Mouse (Mus musculus) E14TG2a.4 (cell line): ENCODE results near the gene Nfkb2.

Experiments used
- CTCF ChIP-seq: conservative IDR thresholded peaks from 2 replicates; pipeline ENCODE4 v1.5.1; 2014; ENCODE audit warnings: low read length
- NANOG ChIP-seq: IDR thresholded peaks from 2 replicates; pipeline ENCODE4 v1.6.1; 2014; ENCODE audit warnings: borderline replicate concordance, low read length, mixed read lengths
- POU5F1 ChIP-seq: IDR thresholded peaks from 2 replicates; pipeline ENCODE4 v1.6.1; 2014; ENCODE audit warnings: low read length, borderline replicate concordance

GRCm38 (mm10) chr19:46315752-46316610, 11.9 kb downstream of the Nfkb2 start:
- TF ChIP-seq CTCF = no peak
- TF ChIP-seq POU5F1 = no peak
- TF ChIP-seq NANOG = no peak
